Mouse (Mus musculus): Measurements from ENCODE around the gene Rtel1. TPM values are rescaled to one million over a fixed set of nuclear protein-coding genes. Genes with fewer than 3 reads are reported as not detected.

The Rtel1 gene
- total RNA-seq, 1 experiment from 2014 or later, result 56.7 TPM

Other genes starting within 250 kb of the Rtel1 start
- not detected in 2 replicates for gene Kcnq2, start 184.4 kb upstream of the Rtel1 start, total RNA-seq (2017)
- not detected in 2 replicates for gene Eef1a2, start 162.7 kb upstream of the Rtel1 start, total RNA-seq (2017)
- gene Ppdpf, start 132.5 kb upstream of the Rtel1 start, total RNA-seq (2017), result 128 and 168 TPM in 2 replicates
- gene Ptk6, start 117.0 kb upstream of the Rtel1 start, total RNA-seq (2017), result not detected in 2 replicates
- 0.25 TPM in 1 of 2 replicates, not detected in the other for gene Srms, start 106.6 kb upstream of the Rtel1 start, total RNA-seq (2017)
- 0.63 TPM in 1 of 2 replicates, not detected in the other for gene Fndc11, start 99.7 kb upstream of the Rtel1 start, total RNA-seq (2017)
- 12.4 and 16.3 TPM in 2 replicates for gene Helz2, start 77.7 kb upstream of the Rtel1 start, total RNA-seq (2017)
- gene Gmeb2, start 31.7 kb upstream of the Rtel1 start, total RNA-seq (2017), result 14.8 and 16.9 TPM in 2 replicates
- not detected in 2 replicates for gene Stmn3, start 5.2 kb upstream of the Rtel1 start, total RNA-seq (2017)
- 48.8 and 55.8 TPM in 2 replicates for gene Zgpat, start 45.2 kb downstream of the Rtel1 start, total RNA-seq (2017)
- gene Arfrp1, start 45.7 kb downstream of the Rtel1 start, total RNA-seq (2017), result 54.9 and 75.9 TPM in 2 replicates
- gene Lime1, start 60.3 kb downstream of the Rtel1 start, total RNA-seq (2017), result 32.4 and 36.1 TPM in 2 replicates
- 1.3 and 6.0 TPM in 2 replicates for gene Zbtb46, start 139.7 kb downstream of the Rtel1 start, total RNA-seq (2017)
- gene Abhd16b, start 173.5 kb downstream of the Rtel1 start, total RNA-seq (2017), result not detected in 2 replicates
- 118 and 129 TPM in 2 replicates for gene Tpd52l2, start 177.4 kb downstream of the Rtel1 start, total RNA-seq (2017)
- 36.9 and 43.1 TPM in 2 replicates for gene Dnajc5, start 200.7 kb downstream of the Rtel1 start, total RNA-seq (2017)

Measured in hematopoietic stem cell, adult 5-6 weeks (primary cell).